Mouse (Mus musculus) intestine, embryonic 16.5 days (tissue): Measurements from ENCODE around the gene Slc43a1. TPM values are rescaled to one million over a fixed set of nuclear protein-coding genes. Genes with fewer than 3 reads are reported as not detected.
A peak's percentile ranks its signal among the peaks of the same experiment; 100 is the strongest.

Experiments used
- ATAC-seq: fragments of 200-750 bp; cut with Nextera tagmentation; 2 replicates; pipeline ENCODE4 v1.8.0; 2017; ENCODE audit warnings: moderate TSS enrichment, moderate library complexity
- H3K27ac ChIP-seq: fragments of 300-500 bp; sonication (generic); 2 replicates; pipeline ENCODE4 v1.5.1; 2014; ENCODE audit warnings: mild to moderate bottlenecking, low read length
- H3K27me3 ChIP-seq: fragments of 300-500 bp; sonication (generic); replicated peaks from 2 replicates; pipeline ENCODE4 v1.6.1; 2014; ENCODE audit warnings: low read length, control low read depth, mixed read lengths; ENCODE audit not compliant: control insufficient read depth, insufficient read depth
- H3K36me3 ChIP-seq: fragments of 300-500 bp; sonication (generic); 2 replicates; pipeline ENCODE4 v1.6.1; 2014; ENCODE audit warnings: low read length, control low read depth; ENCODE audit not compliant: control insufficient read depth, insufficient read depth
- H3K4me1 ChIP-seq: fragments of 300-500 bp; sonication (generic); 2 replicates; pipeline ENCODE4 v1.6.1; 2014; ENCODE audit warnings: low read length, control low read depth, mixed read lengths; ENCODE audit not compliant: control insufficient read depth, insufficient read depth
- H3K4me2 ChIP-seq: fragments of 300-500 bp; sonication (generic); 2 replicates; pipeline ENCODE4 v1.6.1; 2014; ENCODE audit warnings: low read depth, low read length, control low read depth
- H3K4me3 ChIP-seq: fragments of 300-500 bp; sonication (generic); 2 replicates; pipeline ENCODE4 v1.5.1; 2014; ENCODE audit warnings: mild to moderate bottlenecking, low read length
- H3K9ac ChIP-seq: fragments of 300-500 bp; sonication (generic); 2 replicates; pipeline ENCODE4 v1.6.1; 2014; ENCODE audit warnings: low read depth, low read length
- H3K9me3 ChIP-seq: fragments of 300-500 bp; sonication (generic); 2 replicates; pipeline ENCODE4 v1.6.1; 2016; ENCODE audit warnings: low read length, control low read depth; ENCODE audit not compliant: control insufficient read depth
- WGBS: fragments of 180-500 bp; shearing (Covaris S2); extraction: QIAGEN DNeasy Blood & Tissue Kit; methylation state at CpG from one replicate; pipeline ENCODE4 v1.1.7; 2014; 5-methylcytosine and 5-hydroxymethylcytosine counted together
- polyA plus RNA-seq: library from polyadenylated mRNA; unstranded; fragments of >200 nt; fragmentation: Nextera tagmentation; extraction: Ambion mirVana; gene quantifications from 2 replicates; pipeline ENCODE4 v1.2.1, GENCODE M21; 2015

Slc43a1 gene
- polyA plus RNA-seq, 1 experiment from 2014 or later, result 14.6 TPM

DNA sequence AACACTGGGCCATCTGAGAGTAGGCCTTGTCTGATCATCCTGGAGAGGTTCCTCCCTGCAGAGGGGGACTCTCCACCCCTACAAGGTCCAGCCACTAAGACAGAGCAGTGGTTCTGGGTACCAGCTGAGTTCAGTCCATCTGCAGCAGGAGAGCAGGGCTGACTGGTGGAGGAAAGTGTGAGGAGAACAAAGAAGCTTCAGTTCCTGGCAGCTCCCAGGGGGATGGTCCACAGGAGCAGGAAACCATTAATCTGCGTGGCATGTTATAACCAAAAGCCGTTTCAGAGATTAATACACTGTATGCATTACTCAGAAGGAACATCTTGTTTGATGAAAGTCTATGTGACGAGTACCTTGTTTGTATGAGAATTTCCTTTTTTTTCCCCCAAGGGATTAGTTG lies 74.1 kb downstream of the Slc43a1 start:
- H3K9me3 ChIP-seq, result no peaks in the 10 kb centered on the region
- 46% methylated on average over 3 of the region's 3 CpGs for WGBS
- peaks cover 16% of the 10 kb centered on the region for H3K4me1 ChIP-seq
- H3K4me3 ChIP-seq, result no peak overlapping the region
- no peaks in the 10 kb centered on the region for H3K27me3 ChIP-seq
- H3K27ac ChIP-seq, result no peak overlapping the region; the same call in 1 of the 2 replicates
- no peak overlapping the region for H3K9ac ChIP-seq
- no peak overlapping the region for H3K4me2 ChIP-seq
- H3K36me3 ChIP-seq, result no peaks in the 10 kb centered on the region
- ATAC-seq, result peak; percentile 39; the same call in 1 of the 2 replicates

Other genes starting within 250 kb of the Slc43a1 start
- gene Ctnnd1, start 188.1 kb upstream of the Slc43a1 start, polyA plus RNA-seq, result 57.2 and 64.1 TPM in 2 replicates
- 0.07 and 0.12 TPM in 2 replicates for gene Btbd18, start 179.8 kb upstream of the Slc43a1 start, polyA plus RNA-seq
- gene Selenoh, start 168.1 kb upstream of the Slc43a1 start, polyA plus RNA-seq, result 184 and 206 TPM in 2 replicates
- not detected in 2 replicates for gene Gm28635, start 160.8 kb upstream of the Slc43a1 start, polyA plus RNA-seq
- 29.0 and 31.6 TPM in 2 replicates for gene Med19, start 160.4 kb upstream of the Slc43a1 start, polyA plus RNA-seq
- gene Tmx2, start 159.7 kb upstream of the Slc43a1 start, polyA plus RNA-seq, result 151 and 163 TPM in 2 replicates
- gene Zdhhc5, start 123.7 kb upstream of the Slc43a1 start, polyA plus RNA-seq, result 18.3 and 23.4 TPM in 2 replicates
- 28.3 and 28.4 TPM in 2 replicates for gene Clp1, start 111.5 kb upstream of the Slc43a1 start, polyA plus RNA-seq
- 4.3 and 6.0 TPM in 2 replicates for gene Ypel4, start 104.8 kb upstream of the Slc43a1 start, polyA plus RNA-seq
- gene Gm19426, start 95.2 kb upstream of the Slc43a1 start, polyA plus RNA-seq, result 5.1 and 5.4 TPM in 2 replicates
- gene Serping1, start 63.4 kb upstream of the Slc43a1 start, polyA plus RNA-seq, result 62.5 and 62.6 TPM in 2 replicates
- gene Ube2l6, start 40.0 kb upstream of the Slc43a1 start, polyA plus RNA-seq, result 47.5 and 49.9 TPM in 2 replicates
- gene Smtnl1, start 16.2 kb upstream of the Slc43a1 start, polyA plus RNA-seq, result 0.10 and 0.17 TPM in 2 replicates
- 59.7 and 61.5 TPM in 2 replicates for gene Timm10, start 11.9 kb upstream of the Slc43a1 start, polyA plus RNA-seq
- 0.57 and 0.61 TPM in 2 replicates for gene Rtn4rl2, start 47.9 kb downstream of the Slc43a1 start, polyA plus RNA-seq
- gene Slc43a3, start 97.7 kb downstream of the Slc43a1 start, polyA plus RNA-seq, result 43.7 and 47.7 TPM in 2 replicates
- gene Prg2, start 141.6 kb downstream of the Slc43a1 start, polyA plus RNA-seq, result 1.0 TPM in 1 of 2 replicates, not detected in the other
- not detected in 2 replicates for gene Prg3, start 149.4 kb downstream of the Slc43a1 start, polyA plus RNA-seq
- gene Ssrp1, start 198.4 kb downstream of the Slc43a1 start, polyA plus RNA-seq, result 212 and 244 TPM in 2 replicates
- gene P2rx3, start 198.6 kb downstream of the Slc43a1 start, polyA plus RNA-seq, result 1.1 and 1.3 TPM in 2 replicates
- gene Tnks1bp1, start 209.2 kb downstream of the Slc43a1 start, polyA plus RNA-seq, result 34.4 and 36.8 TPM in 2 replicates